Mouse (Mus musculus) heart, postnatal 0 days (tissue): ENCODE measurements around the gene Pkn3. TPM values are rescaled to one million over a fixed set of nuclear protein-coding genes. Genes with fewer than 3 reads are reported as not detected.
A peak's percentile ranks its signal among the peaks of the same experiment; 100 is the strongest.

Source experiments
- ATAC-seq: fragments of 200-750 bp; cut with Nextera tagmentation; 2 replicates; pipeline ENCODE4 v1.8.0; 2017; ENCODE audit warnings: low read depth, moderate number of reproducible peaks, moderate library complexity; ENCODE audit not compliant: insufficient read depth
- DNase-seq: peaks from one replicate; pipeline ENCODE4 v3.0.0-alpha.2; 2016; ENCODE audit warnings: low spot score
- H3K27ac ChIP-seq: fragments of 300-500 bp; sonication (generic); 2 replicates; pipeline ENCODE4 v1.5.1; 2014; ENCODE audit warnings: low read depth, mild to moderate bottlenecking
- H3K27me3 ChIP-seq: fragments of 300-500 bp; sonication (generic); 2 replicates; pipeline ENCODE4 v1.6.1; 2014; ENCODE audit warnings: low read length, mixed read lengths; ENCODE audit not compliant: control insufficient read depth, insufficient read depth
- H3K36me3 ChIP-seq: fragments of 300-500 bp; sonication (generic); replicated peaks from 2 replicates; pipeline ENCODE4 v1.6.1; 2014; ENCODE audit warnings: low read length, mixed read lengths; ENCODE audit not compliant: control insufficient read depth, insufficient read depth
- H3K4me1 ChIP-seq: fragments of 300-500 bp; sonication (generic); 2 replicates; pipeline ENCODE4 v1.6.1; 2014; ENCODE audit warnings: antibody characterized with exemption; ENCODE audit not compliant: control insufficient read depth, insufficient read depth
- H3K4me2 ChIP-seq: fragments of 300-500 bp; sonication (generic); 2 replicates; pipeline ENCODE4 v1.6.1; 2014; ENCODE audit warnings: low read depth, mild to moderate bottlenecking, low read length, moderate library complexity
- H3K4me3 ChIP-seq: fragments of 300-500 bp; sonication (generic); 2 replicates; pipeline ENCODE4 v1.5.1; 2014; ENCODE audit warnings: low read depth, low read length
- H3K9ac ChIP-seq: fragments of 300-500 bp; sonication (generic); replicated peaks from 2 replicates; pipeline ENCODE4 v1.6.1; 2014; ENCODE audit warnings: low read depth, low read length, mixed read lengths
- H3K9me3 ChIP-seq: fragments of 300-500 bp; sonication (generic); replicated peaks from 2 replicates; pipeline ENCODE4 v1.6.1; 2016; ENCODE audit warnings: low read length; ENCODE audit not compliant: control insufficient read depth
- CTCF ChIP-seq: IDR thresholded peaks from 2 replicates; pipeline ENCODE4 v1.5.1; 2016; ENCODE audit warnings: antibody characterized with exemption, control low read depth, low read depth
- EP300 ChIP-seq: IDR thresholded peaks from 2 replicates; pipeline ENCODE4 v1.6.1; 2016; ENCODE audit warnings: antibody characterized with exemption, low read depth
- WGBS: fragments of 180-500 bp; shearing (Covaris S2); extraction: QIAGEN DNeasy Blood & Tissue Kit; methylation state at CpG from one replicate; pipeline ENCODE4 v1.1.7; 2014; 5-methylcytosine and 5-hydroxymethylcytosine counted together
- polyA plus RNA-seq: library from polyadenylated mRNA; unstranded; fragments of >200 nt; fragmentation: Nextera tagmentation; extraction: Ambion mirVana; gene quantifications from 2 replicates; pipeline ENCODE4 v1.2.1, GENCODE M21; 2015
- total RNA-seq: library from RNA; depleted of rRNA; stranded (reverse); fragments of >200 nt; gene quantifications from 2 replicates; pipeline ENCODE4 v1.2.3, GENCODE M21; 2014; ENCODE audit warnings: low replicate concordance

Gene Pkn3
- total and polyA plus RNA-seq, 2 experiments from 2014 or later, result 5.7 to 18.9 TPM

DNA sequence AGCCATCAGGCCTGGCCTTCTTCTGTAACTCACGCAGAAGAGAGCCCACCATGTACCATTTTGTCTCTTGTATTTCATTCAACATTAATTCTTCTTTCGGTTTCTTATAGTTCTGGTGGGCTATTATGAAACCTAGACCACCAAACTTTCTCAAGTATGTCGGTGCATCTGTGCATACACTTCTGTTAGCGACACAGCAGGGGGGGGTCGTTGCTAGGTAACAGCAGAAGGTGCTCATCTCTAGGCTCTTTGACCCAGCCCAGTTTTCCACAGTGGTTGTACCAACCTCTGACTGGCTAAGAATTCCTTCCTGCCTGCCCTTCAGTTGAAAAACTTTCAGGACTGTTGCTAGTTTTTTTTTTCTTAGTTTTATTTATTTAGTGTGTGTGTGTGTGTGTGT is 19.1 kb upstream of the Pkn3 start:
- 67% methylated on average over 5 of the region's 5 CpGs for WGBS
- no peak for DNase-seq

DNA sequence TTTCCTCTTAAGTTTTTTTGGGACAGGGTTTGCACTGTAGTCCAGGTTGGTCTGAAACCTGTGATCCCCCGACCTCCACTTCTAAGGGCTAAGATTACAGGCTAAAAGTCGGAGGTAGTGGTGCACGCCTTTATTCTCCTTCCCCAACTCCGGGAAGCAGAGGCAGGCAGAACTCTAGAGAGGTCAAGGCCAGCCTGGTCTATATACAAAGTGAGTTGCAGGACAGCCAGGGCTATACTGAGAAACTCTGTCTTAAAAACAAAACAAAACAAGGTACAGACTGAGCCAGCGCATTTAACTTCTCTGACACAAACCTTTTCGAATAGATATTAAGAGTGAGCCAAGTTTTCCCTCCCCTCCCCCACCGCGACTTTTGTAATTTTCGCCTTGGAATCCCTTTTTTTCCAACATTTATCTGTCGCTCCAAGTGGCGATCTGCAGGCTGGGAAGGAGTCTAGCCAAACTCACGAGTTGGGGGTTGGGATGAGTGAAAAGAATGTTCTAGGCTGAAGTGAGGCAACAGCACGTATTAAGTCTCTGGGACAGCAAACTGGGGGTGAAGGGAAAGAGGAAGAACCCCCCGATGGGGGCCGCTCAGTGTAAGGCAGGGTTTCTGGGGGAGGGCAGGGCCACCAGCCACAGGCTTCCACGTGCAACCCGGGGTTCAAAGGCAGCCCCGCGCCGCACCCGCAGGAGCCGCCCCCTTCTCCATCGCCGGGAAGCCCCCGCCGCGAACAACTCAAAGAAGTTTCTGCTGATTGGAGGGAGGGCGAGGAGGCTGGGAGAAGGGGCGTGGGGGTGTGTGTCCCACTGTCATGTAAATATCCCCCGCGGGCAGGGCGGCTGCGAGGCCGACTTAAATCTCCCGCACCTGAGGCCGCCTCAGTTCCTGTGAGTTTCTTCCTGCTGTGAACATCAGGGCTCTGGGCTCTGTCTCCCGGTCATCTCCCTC is 16.0 kb upstream of the Pkn3 start:
- Histone ChIP-seq H3K36me3 (no peaks in the 10 kb centered on the region), H3K9ac (peak overlapping the region; percentile 73), H3K4me3 (peak overlapping the region; percentile 45), H3K27me3 (no peaks in the 10 kb centered on the region), H3K4me1 (peaks cover 10% of the 10 kb centered on the region), H3K27ac (peak overlapping the region; percentile 87), H3K4me2 (peak overlapping the region; percentile 98), H3K9me3 (no peaks in the 10 kb centered on the region)
- ATAC-seq (no peak), DNase-seq (peak; percentile 49)
- TF ChIP-seq CTCF (no peak), EP300 (no peak)
- 8% methylated on average over 37 of the region's 37 CpGs for WGBS

More for the DNA sequence above, 19.1 kb upstream of the Pkn3 start:
- H3K27me3 ChIP-seq, result no peaks in the 10 kb centered on the region
- no peaks in the 10 kb centered on the region for H3K9me3 ChIP-seq
- no peaks in the 10 kb centered on the region for H3K36me3 ChIP-seq
- ATAC-seq, result no peak
- peaks cover 4% of the 10 kb centered on the region for H3K4me1 ChIP-seq
- no peak overlapping the region for H3K27ac ChIP-seq
- H3K4me2 ChIP-seq, result no peak overlapping the region
- TF ChIP-seq EP300, result no peak
- TF ChIP-seq CTCF, result no peak
- no peak overlapping the region for H3K9ac ChIP-seq
- H3K4me3 ChIP-seq, result no peak overlapping the region

DNA sequence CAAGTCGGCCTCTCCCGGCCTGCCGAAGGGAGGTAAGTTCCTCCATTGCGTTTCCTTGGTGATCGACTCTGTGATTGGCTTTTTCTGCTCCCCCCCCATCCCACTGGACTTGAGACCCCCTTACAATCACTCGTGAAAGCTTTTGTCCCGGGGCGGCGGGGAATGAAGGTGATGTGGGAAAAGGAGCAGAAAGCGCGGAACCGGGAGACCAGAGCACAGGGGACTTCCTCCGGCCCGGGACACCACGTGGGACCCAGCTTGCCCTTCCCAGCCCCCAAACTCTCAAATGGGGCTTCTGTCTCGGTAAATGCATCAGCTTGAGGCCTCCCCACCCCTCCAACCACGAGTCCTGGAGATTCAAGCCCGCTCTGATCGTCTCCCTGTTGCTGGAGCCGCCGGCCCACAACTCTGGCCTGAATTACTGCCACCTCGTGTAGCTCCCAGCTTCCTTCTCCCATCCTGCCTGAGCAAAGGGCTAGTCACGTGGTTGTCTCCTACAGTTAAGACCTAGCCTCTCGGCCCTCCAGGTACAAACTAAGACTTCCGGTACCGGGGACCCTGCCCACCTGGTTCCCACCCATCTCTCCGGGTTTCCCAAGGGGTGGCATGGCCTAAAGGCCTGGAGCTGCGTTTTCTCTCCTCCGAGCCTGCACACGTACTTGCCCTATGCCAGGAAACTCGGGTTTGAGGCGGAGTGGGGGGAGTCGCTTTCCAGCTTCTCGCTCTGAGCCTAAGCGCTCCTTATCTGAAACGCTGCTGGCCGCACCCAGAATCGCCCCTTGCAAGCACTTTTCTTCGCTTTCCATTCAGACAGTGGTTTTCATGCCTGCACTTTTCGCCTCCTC is 15.0 kb upstream of the Pkn3 start:
- Histone ChIP-seq H3K27ac (peak overlapping the region; percentile 87), H3K4me1 (peaks cover 10% of the 10 kb centered on the region), H3K4me2 (peak overlapping the region; percentile 98), H3K9me3 (no peaks in the 10 kb centered on the region), H3K27me3 (no peaks in the 10 kb centered on the region), H3K36me3 (no peaks in the 10 kb centered on the region), H3K4me3 (peak overlapping the region; percentile 45), H3K9ac (peak overlapping the region; percentile 73)
- DNase-seq (peak; percentile 73), ATAC-seq (no peak)
- WGBS, result under 1% methylated on average over 40 of the region's 40 CpGs
- TF ChIP-seq EP300 (no peak), CTCF (no peak)

DNA sequence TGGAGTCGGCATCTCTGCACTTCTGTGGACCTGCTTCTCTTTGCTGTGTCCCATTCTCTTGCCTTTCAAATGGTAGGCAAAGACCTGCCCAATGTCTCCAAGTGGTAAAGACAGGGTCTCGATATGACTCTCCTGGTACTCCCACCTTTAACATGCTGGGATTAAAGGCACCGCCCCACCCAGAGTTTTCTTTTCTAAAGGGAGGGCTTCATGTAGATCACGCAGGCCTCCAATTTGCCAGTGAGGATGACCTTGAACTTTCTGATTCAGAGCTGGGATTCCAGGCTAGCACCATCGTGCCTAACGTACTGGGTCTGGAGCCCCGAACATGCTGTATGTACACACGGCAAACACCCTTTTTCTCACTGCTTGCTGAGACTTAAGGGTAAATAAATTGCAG is 14.2 kb upstream of the Pkn3 start:
- WGBS, result 8% methylated on average over 8 of the region's 8 CpGs
- peak overlapping the region; percentile 45 for H3K4me3 ChIP-seq
- peak overlapping the region; percentile 98 for H3K4me2 ChIP-seq
- H3K9ac ChIP-seq, result peak overlapping the region; percentile 73
- no peak for ATAC-seq
- no peak for TF ChIP-seq EP300
- no peak for TF ChIP-seq CTCF
- no peaks in the 10 kb centered on the region for H3K9me3 ChIP-seq
- H3K4me1 ChIP-seq, result peaks cover 16% of the 10 kb centered on the region
- H3K27me3 ChIP-seq, result no peaks in the 10 kb centered on the region
- H3K36me3 ChIP-seq, result no peaks in the 10 kb centered on the region
- no peak for DNase-seq
- H3K27ac ChIP-seq, result peak overlapping the region; percentile 87

DNA sequence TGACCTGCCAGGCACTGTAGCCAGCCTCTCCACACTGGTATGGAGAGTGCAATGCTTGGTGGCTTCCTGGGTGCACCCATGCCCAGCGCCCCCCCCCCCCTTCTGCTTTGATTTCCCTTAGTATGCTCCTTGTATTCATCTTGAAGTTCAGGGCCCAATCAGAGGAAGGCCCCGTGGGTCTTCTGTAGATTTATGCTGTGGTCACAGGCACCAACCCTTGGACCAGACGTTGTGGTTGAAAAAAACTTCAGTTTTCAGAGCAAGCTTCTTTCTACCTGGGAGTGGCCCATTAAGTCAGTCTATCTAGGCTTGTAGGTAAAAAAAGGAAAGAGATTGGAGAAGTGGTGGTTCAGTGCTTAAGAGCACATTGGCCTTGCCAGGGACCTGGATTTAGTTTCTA is 13.7 kb upstream of the Pkn3 start:
- TF ChIP-seq CTCF, result no peak
- TF ChIP-seq EP300, result no peak
- DNase-seq, result no peak
- Histone ChIP-seq H3K9ac (peak overlapping the region; percentile 23), H3K4me1 (peaks cover 16% of the 10 kb centered on the region), H3K9me3 (no peaks in the 10 kb centered on the region), H3K27ac (peak overlapping the region; percentile 87), H3K4me2 (peak overlapping the region; percentile 98), H3K36me3 (peaks cover 4% of the 10 kb centered on the region), H3K27me3 (no peaks in the 10 kb centered on the region), H3K4me3 (no peak overlapping the region)
- 35% methylated on average over 3 of the region's 3 CpGs for WGBS
- ATAC-seq, result no peak
